Mouse (Mus musculus) spleen, adult 12 weeks (tissue): ENCODE data around the gene Plpp2.
A peak's percentile ranks its signal among the peaks of the same experiment; 100 is the strongest.

ENCODE experiments used
- DNase-seq: peaks from one replicate; pipeline ENCODE4 v3.0.0; 2022; ENCODE audit warnings: low spot score

The Plpp2 gene

GRCm38 (mm10) chr10:79533126-79533911 is at the start of gene Plpp2:
Plpp2 (minus strand) TSS chr10:79533796.
- peak; percentile 52 for DNase-seq

- no peak for DNase-seq
These were observed 47.9 kb upstream of the Plpp2 start for GRCm38 (mm10) chr10:79581501-79581900.

GRCm38 (mm10) chr10:79580811-79581210 is 47.2 kb upstream of the Plpp2 start:
- peak; percentile 20 for DNase-seq

GRCm38 (mm10) chr10:79580356-79580755 is 46.8 kb upstream of the Plpp2 start:
- no peak for DNase-seq

- DNase-seq: no peak
These were observed 46.2 kb upstream of the Plpp2 start for GRCm38 (mm10) chr10:79579781-79580180.

- DNase-seq: no peak
These were observed 45.3 kb upstream of the Plpp2 start for GRCm38 (mm10) chr10:79578891-79579290.

GRCm38 (mm10) chr10:79578276-79578675 is 44.7 kb upstream of the Plpp2 start:
- no peak for DNase-seq

GRCm38 (mm10) chr10:79577376-79577775 is 43.8 kb upstream of the Plpp2 start:
- DNase-seq: no peak

- no peak for DNase-seq
These were observed 42.2 kb upstream of the Plpp2 start for GRCm38 (mm10) chr10:79575754-79576153.

- no peak for DNase-seq
These were observed 41.2 kb upstream of the Plpp2 start for GRCm38 (mm10) chr10:79574796-79575195.

GRCm38 (mm10) chr10:79574350-79574749 is 40.8 kb upstream of the Plpp2 start:
- no peak for DNase-seq

GRCm38 (mm10) chr10:79573611-79574010 is 40.0 kb upstream of the Plpp2 start:
- DNase-seq: no peak

GRCm38 (mm10) chr10:79571314-79571713 is 37.7 kb upstream of the Plpp2 start:
- DNase-seq: no peak

GRCm38 (mm10) chr10:79569921-79570320 is 36.3 kb upstream of the Plpp2 start:
- DNase-seq: no peak

- DNase-seq: no peak
These were observed 26.1 kb upstream of the Plpp2 start for GRCm38 (mm10) chr10:79559716-79560115.

- DNase-seq: no peak
These were observed 23.9 kb upstream of the Plpp2 start for GRCm38 (mm10) chr10:79557496-79557895.

GRCm38 (mm10) chr10:79556951-79557350 is 23.4 kb upstream of the Plpp2 start:
- no peak for DNase-seq

- no peak for DNase-seq
These were observed 21.7 kb upstream of the Plpp2 start for GRCm38 (mm10) chr10:79555238-79555724.

GRCm38 (mm10) chr10:79554330-79555237 is 21.0 kb upstream of the Plpp2 start, which contains the start of gene Mier2:
Mier2 (minus strand) TSS chr10:79555199.
- DNase-seq: peak; percentile 55

- no peak for DNase-seq
These were observed 20.1 kb upstream of the Plpp2 start for GRCm38 (mm10) chr10:79553691-79554090.

- DNase-seq: no peak
These were observed 19.6 kb upstream of the Plpp2 start for GRCm38 (mm10) chr10:79553176-79553575.

- DNase-seq: no peak
These were observed 18.9 kb upstream of the Plpp2 start for GRCm38 (mm10) chr10:79552531-79552930.

- DNase-seq: no peak
These were observed 16.8 kb upstream of the Plpp2 start for GRCm38 (mm10) chr10:79550366-79550765.
